Comparison of ENCODE assay signal across 17 mouse cellular contexts in the genomic region with DNA sequence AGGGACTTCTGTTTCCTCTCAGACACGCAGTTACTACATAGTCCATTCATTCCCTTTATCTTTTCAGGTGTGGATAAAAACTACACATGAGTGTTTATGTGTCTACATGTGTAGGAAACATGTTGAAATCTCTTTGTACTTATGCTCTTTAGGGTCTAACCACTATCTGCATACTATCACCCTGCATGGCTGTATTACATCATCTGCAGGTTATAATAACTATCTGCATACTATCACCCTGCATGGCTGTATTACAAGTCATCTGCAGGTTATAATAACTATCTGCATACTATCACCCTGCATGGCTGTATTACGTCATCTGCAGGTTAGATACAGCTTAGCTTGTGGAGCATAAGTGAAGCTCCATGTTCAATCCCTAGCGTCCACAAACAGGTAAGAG.
"Had no signal": no experiment of that assay in that cellular context is flagged by ENCODE, and none has a peak within 500 bp of the region (broad histone marks: within the 10 kb centered on the region; RNA-seq: fewer than 3 reads in every experiment).

No protein-coding gene starts in this region.

- H3K27ac ChIP-seq: liver, embryonic 15.5 days; lung, embryonic 15.5 days; midbrain, embryonic 10.5 days; midbrain, embryonic 12.5 days; neural tube, embryonic 12.5 days; stomach, embryonic 15.5 days; stomach, postnatal 0 days had no signal

- H3K27me3 ChIP-seq: liver, embryonic 15.5 days; lung, embryonic 15.5 days; midbrain, embryonic 12.5 days; neural tube, embryonic 12.5 days; stomach, embryonic 15.5 days had no signal

- H3K9ac ChIP-seq: liver, embryonic 15.5 days; liver, postnatal 0 days; lung, embryonic 15.5 days; midbrain, embryonic 12.5 days; neural tube, embryonic 12.5 days; stomach, embryonic 15.5 days had no signal

- DNase-seq: liver, postnatal 0 days; lung, adult 2 months; lung, postnatal 14 days; lung, postnatal 36 days; midbrain, embryonic 14.5 days; right cerebral cortex, postnatal 14 days; thymus, adult 2 months; thymus, postnatal 25 days; thymus, postnatal 4 days had no signal

- H3K4me1 ChIP-seq: liver, embryonic 15.5 days; lung, embryonic 15.5 days; midbrain, embryonic 10.5 days; midbrain, embryonic 12.5 days; neural tube, embryonic 12.5 days; stomach, embryonic 15.5 days had no signal

- H3K9me3 ChIP-seq: liver, embryonic 15.5 days; lung, embryonic 15.5 days; midbrain, embryonic 10.5 days; midbrain, embryonic 12.5 days; neural tube, embryonic 12.5 days; stomach, embryonic 15.5 days had no signal

- ATAC-seq: liver, postnatal 0 days; lung, postnatal 0 days had no signal

- H3K4me3 ChIP-seq: liver, embryonic 15.5 days; lung, embryonic 15.5 days; midbrain, embryonic 10.5 days; midbrain, embryonic 12.5 days; neural tube, embryonic 12.5 days; stomach, embryonic 15.5 days had no signal
